Mouse (Mus musculus): ENCODE measurements at regions not wholly inside any gene's neighbourhood (a gene's known extent, or its start where the extent isn't known, plus 50 kb on each side); places are given as distances from the start of the nearest gene placed in this dataset.
"Not testable (repeated sequence)": the region's sequence is repeated elsewhere in the genome, so short reads cannot be mapped to it uniquely, and the experiment has no call there.

DNA sequence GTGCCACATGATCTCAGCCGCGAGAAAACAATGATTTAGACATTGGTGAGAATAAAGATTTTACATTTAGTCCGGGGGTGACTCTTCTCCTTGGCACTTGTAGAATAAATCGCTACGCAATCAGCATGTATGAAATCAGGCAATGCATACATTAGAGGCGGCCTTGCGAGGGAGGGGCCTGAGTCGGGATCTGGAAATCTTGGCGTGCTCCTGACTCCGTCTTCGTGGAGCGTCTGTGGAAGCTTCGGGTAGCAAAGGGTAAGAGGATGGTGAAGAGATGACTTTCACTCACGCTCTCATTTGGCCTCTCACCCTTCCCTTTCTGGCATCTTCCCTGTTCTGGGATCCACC lies 167.1 kb downstream of the Nkx6-1 start:
- no peak for DNase-seq (ENCODE audit: low spot score in 2 of 2)

DNA sequence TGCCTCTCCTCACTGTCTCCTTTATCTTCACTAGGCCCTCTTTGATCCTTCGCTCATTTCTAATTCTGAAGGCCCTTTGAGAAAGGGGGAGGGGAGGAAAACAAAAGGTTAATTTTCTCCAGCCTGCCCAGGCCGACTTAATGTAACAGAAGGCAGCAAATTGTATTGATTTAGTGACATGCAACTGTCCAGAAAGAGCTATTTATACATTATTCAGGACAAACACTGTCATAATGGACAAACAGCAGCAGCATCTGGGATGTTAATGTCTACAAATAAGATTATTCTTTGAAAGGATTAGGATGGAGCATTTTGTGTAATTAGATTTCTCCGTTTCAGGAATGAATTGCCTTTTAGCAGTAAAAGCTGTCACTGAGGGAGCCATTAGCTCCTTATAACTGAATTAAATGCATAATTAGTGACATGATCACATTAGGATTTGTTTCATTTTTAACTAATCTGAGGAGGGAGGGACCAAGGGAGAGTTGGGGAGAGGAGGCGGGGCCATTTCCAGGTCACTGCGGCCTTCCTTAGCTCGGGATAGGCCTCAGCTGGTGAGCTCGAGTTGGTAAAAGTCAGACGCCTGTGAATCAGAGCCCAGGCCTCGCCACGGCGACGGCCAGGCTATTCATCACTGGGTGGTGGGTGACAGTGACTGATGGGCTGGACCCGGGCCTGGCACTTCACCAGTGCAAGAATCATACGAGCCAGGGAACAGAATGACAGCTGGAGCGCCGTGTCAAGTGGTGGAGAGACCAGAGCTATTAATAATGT lies 167.7 kb downstream of the Nkx6-1 start:
- no peak for DNase-seq (ENCODE audit: low spot score in 2 of 2)

DNA sequence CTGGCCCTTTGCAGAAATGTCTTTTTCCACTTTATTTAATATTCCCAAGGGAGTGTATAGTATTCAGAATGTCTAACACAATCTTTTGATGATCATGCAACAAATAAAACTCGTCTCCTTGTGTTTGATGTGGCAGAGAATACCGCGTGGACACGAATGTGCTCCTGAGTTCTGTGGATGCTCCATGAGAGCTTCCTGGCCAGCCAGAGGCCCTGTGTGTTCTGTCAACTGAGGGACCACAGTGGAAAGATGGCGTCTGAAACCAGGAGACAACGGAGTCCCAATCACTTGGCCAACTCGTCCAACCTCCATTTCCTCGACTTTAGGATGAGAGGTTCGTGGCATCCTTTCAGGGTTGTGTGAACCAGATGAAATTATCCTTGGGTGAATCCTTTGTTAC lies 168.6 kb downstream of the Nkx6-1 start:
- no peak for DNase-seq (ENCODE audit: low spot score in 2 of 2)

DNA sequence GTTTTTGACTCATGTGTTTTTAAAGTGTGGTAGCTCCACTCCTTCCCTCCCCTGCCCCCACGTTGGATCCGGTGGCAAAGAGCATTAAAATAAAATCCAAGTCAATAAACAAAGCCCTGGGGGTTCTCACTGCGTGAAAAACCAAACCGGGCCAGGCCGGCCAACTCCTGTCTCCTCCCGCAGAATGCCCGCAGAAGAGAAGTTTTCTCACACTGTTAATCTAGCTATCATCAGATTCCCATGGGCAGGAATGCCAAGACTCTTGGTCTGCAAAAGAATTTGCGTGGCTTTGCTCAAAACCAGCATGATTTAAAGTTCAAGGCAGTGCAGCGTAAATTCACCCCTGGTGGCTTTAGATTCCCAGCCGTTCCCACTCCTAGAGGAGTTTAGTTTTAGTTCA lies 219.0 kb downstream of the Nkx6-1 start:
- DNase-seq (ENCODE audit: low spot score in 2 of 2), result no peak

DNA sequence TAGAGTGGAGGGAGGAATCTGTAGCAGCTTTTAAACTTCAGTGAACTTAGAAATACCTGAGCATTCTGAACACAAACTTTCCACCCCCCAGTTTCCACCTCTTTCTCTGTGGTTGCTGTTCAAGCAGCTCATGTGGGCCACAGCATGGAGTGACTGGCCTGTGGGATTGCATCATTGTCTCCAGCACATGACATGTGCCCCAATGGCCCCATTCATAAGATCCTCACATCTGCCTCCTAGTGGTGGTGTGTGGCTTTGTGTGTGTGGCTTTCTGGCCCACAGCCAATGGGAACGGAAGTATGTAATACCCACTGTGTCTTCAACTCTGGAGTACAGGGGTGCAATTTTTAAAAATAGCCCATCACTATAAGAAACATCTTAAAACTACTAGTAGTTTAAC lies 223.0 kb downstream of the Nkx6-1 start:
- DNase-seq (ENCODE audit: low spot score in 2 of 2), result no peak

DNA sequence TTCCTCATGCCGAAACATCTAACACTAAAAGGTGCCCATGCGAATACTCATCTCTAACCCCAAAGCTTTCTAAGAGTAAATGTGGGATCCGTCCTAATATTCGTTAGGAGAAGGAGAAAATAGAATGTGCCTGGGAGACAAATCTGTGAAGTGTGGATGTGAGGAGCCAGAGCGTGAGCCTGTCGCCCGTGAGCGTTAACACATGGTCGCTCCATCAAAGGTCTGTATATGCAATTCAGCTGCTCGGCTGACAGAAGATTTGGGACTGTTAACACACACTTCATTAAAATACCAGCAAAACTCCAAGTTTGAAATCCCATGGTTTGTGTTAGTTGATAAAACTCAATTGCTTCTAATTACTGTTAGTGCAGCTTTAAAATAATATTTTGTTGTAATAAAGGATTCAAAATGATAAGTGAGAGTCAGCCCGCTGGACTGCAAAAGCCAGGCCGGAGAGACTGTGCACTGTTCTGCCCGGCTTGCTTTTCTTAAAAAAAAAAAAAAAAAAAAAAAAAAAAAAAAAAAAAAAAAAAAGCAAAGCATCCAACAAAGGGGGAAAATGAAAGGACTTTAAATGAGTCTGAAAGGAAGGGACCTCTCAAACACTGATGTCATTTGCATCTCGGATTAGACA lies 227.0 kb downstream of the Nkx6-1 start:
- DNase-seq (ENCODE audit: low spot score in 2 of 2), result no peak

DNA sequence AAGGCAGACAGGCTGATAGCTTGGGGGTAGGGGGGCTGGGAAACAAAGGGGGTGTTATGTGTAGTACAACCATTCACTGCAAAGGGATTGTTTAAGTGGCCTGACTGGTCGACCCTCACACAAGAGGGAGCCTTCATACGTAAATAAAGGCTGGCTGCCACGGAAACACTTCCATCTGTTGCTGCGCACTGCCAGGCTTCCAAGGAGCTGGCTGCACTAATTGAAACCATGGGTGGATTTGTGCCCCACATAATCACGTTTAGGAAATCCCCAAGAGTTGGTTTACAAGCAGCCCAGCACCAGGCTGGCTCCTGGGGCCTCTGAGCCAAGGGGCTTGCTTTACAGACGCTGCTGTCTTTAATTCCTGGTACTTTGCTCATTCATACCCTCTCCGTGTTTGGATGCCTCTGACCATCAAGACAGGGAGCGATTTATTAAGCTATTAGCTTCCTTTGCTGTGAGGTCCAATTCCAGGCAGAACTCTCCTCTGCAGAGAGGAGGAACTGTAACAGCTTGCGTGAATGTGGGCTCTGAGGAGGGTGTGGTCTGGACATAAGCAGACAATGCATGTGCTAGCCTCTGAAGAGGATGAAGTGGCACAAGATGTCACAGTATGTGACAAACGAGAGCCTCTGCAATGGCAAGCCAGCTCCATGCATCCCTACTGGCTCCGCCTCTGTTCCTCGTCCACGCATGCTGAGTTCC lies 238.6 kb downstream of the Nkx6-1 start:
- no peak for DNase-seq (ENCODE audit: low spot score in 2 of 2)

DNA sequence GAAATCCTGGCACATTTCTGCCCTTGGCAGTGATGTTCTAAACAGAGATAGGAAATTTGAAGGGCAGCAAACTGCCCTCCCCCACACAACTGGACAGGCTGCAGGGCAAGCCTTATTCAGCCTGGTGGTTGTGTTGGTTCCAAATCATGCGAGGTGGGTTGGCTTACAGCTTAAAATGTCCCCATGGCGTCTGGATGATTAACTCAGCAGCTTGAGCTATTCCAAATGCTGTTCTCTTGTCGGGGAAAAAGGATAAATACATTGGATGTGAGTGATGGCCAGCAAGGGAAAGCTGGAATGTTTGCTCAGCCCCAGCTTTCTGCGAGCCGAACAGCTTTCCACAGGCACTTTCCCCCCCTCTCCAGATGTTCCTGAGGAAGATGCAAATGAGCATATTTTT lies 280.5 kb downstream of the Nkx6-1 start:
- DNase-seq (ENCODE audit: low spot score in 2 of 2), result no peak

DNA sequence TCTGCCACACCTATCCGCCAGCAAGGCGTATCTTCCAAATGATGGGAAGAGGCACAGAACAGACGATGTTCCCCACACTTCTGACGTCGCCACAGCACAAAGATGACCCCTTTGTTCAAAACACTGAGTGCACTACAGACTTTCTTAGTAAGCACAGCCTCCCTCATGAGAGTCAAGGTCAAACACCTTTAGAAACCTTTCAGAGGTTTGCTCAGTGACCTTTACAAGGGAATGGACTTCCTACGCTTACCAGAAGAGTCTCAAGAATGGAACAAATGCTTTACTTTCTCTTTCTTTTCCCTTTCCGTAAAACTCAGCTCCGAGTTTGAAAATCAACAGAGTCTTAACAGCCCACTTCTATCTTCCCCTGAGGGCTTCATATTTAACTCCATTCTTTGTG lies 283.4 kb downstream of the Nkx6-1 start:
- no peak for DNase-seq (ENCODE audit: low spot score in 2 of 2)

DNA sequence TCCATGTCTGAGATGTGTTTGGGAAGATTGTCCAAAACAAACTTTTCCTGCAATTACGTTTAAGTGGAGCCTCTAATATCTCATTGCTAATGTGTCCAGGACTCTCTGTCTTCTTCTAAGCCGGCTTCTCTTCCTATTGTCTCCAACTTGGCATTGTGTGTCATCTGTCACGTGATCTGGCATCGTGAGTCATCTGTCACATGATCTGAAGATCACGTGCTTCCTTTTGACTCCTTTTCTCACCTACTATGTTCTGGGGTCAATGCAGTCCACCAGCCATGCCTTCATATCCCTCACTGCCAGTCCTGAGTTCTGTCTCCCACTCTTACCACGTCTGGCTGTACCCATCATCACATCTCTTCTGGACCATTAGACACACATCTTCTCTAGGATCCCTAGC lies 288.1 kb downstream of the Nkx6-1 start:
- DNase-seq (ENCODE audit: low spot score in 2 of 2), result no peak

DNA sequence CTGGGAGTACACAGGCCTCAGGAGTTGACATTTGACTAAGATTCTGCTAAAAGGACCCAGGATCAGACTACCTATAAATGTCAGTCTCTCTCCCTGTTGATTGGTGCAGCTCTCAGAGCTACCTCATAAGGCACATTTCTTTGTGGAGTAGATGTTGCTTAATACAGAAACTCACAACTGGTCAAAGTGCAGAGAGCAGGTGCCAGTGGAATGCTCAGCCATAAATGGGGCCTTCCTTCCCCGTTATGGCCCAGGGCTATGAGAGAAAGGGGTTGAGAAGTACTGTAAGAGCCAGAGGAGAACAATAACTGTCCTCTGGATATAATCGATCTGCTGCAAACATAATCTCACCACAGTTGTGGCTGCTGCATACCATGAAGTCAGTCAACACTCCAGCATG lies 290.7 kb downstream of the Nkx6-1 start:
- no peak for DNase-seq (ENCODE audit: low spot score in 2 of 2)

DNA sequence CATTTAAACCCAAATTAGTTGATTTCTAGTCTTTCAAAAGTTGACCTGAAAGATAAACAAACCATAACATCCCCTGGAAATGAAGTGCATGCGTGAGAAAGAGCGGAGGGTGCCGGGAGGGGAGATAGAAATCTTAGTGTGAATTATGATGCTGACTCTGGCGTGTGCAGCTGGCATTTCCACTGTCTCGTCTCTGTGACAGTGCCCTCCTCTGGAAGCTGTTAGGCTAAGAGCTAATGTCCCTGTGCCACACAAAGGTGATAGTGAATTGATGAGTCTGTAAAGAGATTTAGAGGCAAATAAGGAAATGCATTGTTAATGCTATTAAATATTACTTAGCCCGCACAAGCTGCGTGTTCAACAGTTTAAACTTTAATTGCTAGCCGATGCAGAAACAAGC lies 292.6 kb downstream of the Nkx6-1 start:
- DNase-seq (ENCODE audit: low spot score in 2 of 2), result no peak

DNA sequence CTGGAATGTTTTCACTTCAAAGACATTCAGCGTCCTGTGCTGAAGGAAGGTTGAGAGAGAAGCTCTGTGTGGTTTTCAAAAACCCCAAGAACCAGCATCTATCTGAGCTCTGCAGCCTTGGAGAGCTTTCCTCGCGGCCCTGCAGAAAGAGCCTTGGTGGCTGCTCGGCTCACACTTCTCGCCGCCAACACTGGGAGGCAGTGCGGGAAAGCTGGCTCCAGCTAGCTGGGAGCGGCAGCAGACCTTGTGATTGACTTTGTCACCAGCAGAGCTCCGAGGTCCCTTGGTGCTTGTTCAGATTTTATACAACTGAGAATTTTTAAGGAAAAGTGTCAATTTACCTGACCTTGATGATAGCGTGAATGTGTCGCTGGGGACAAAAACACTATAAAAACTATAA lies 299.4 kb downstream of the Nkx6-1 start:
- DNase-seq (ENCODE audit: low spot score in 2 of 2), result no peak

DNA sequence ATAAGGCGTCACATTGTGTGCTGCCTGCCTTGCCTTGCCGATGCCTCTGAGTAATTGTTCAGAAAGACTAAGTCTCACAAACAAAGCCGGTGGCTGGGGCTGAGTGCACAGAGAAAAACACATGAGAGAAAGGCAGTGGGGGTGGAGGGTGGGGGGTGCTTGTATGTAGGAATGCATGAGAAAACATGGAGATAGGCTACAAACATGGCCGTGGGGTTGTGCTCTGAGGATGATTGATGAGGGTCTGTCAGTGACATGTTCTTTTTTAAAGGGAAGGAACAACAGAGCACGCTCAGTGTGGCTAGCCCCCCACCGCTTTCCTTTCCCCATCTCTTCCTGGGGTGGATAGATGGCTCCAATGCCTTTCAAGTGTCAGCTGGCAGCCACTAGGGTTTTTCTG lies 304.8 kb downstream of the Nkx6-1 start:
- DNase-seq (ENCODE audit: low spot score in 2 of 2), result no peak

DNA sequence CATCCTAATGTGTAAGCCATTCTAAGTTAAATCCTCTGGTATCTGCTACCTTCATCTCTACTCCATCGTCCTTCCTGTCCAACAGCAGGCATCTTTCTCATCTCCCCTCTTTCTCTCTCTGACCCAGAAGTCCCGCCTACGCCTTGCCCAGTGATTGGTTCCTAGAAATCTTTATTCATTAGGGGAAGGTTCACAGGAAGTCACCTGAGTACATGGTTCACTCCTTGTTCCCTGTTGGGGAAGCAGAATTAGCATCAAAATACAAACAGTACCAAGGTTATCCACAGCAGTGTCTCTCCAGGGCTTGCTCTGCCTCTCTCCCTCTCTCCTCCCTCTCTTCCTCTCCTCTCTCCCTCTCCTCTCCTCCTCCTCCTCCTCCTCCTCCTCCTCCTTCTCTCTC lies 319.4 kb downstream of the Nkx6-1 start:
- DNase-seq (ENCODE audit: low spot score in 2 of 2), result no peak

DNA sequence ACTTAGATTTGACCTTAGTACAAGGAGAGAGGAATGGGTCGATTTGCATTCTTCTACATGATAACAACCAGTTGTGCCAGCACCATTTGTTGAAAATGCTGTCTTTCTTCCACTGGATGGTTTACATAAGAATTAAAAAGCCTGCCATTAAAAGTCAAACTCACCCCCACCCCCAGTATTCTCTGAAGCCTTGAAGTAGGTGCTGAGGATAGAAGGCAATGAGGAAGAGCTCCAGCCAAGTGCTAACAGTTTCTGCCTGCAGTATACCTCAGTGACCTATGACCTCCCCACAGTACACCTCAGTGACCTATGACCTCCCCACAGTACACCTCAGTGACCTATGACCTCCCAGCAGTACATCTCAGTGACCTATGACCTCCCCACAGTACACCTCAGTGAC lies 328.4 kb downstream of the Nkx6-1 start:
- DNase-seq (ENCODE audit: low spot score in 2 of 2), result not testable (repeated sequence)

DNA sequence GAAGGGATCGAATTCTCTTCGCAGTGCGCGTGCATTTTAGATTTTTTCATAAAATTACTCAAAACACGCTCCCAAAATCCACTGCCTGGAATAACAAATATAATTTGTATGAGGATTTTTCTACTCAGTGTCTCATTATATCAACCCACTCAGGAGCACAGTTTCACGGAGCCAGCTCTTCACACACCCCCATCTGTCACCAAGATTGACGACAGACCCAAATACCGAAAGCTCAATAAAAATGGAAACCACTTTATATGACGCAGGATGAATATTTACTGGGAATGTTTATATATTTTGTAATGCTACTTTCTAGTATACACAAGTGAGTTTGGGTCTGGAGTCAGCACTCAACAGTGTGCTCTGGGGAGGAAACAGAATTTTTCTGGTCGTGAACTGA lies 333.0 kb downstream of the Nkx6-1 start:
- no peak for DNase-seq (ENCODE audit: low spot score in 2 of 2)

DNA sequence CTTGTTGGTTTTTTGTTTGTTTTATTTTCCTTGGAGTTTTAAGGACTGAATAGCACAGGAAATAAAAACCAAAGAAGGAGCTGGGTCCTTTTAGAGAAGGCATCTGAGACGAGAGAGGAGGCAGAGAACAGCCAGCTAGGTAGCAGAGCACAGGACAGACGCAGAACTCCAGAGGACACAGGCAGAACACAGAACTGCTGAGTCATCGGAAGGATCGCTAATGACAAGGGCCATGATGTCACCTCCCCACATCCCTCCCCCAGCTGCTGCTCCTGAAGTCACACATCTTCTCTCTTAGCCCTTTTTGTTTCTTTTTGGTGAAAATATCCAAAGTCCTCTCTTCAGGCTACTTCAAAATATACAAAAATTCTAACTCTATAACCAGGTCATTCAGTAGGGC lies 338.7 kb downstream of the Nkx6-1 start:
- no peak for DNase-seq (ENCODE audit: low spot score in 2 of 2)

DNA sequence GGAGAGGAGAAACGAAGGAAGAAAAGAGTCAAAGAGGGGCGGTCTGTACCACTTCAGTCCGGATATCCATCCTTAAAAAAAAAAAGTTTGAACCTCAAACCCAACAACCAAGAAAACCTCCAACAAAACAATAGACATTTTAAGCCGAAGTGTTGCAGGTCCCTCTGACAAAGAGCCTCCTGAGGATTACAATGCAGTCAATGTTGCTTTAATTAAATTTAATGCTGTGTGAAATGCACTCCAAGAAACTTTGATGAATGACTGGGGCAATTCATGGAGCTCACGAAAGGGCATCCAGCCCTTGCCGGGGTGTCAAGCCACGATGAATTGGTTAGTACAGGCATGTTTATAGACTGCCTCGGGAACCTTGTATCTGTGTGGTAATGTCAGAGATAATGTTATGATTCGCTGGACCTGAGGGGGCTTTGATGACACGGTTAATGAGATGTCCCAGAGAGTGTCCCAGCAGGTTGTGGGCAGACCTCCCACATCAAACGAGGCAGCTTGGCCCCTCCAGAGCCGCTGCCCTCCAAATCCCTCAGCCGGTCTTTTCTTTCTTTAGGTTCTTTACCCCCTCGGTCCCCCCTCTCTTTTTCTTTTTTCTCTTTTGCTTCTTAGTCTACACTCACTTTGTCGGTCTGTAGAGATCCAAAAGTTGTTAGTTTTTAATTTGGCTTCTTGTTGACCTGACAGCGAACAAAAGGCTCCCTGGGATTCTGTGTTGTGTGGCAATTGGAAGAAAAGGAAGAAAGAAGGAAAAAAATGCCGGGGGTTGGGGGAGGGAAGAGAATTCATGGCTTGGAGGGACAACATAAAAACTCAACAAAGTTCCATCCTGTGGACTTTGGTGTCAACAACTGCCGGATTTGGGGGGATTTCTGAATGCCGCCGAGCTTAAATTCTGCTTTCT lies 341.5 kb downstream of the Nkx6-1 start:
- no peak for DNase-seq (ENCODE audit: low spot score in 2 of 2)

DNA sequence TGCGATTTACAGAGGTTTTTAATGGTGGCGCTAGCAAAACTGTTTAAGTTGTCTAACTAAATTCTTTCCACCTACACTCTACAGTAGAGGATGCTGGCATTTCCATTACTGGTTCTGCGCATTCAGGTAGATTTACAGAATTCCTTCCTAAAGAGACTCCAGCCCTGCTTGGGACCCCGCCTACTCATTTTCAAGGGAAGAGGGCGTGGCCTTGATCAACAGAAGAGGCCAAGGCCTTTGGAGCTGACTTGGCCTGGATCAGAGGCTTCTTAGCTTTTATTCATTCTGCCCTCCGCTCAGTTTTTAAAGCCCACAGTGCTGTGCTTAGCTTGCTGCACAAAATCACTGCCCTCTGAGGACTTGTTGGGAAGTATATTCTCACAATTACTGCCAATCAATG lies 364.8 kb downstream of the Nkx6-1 start:
- DNase-seq (ENCODE audit: low spot score in 2 of 2), result no peak

DNA sequence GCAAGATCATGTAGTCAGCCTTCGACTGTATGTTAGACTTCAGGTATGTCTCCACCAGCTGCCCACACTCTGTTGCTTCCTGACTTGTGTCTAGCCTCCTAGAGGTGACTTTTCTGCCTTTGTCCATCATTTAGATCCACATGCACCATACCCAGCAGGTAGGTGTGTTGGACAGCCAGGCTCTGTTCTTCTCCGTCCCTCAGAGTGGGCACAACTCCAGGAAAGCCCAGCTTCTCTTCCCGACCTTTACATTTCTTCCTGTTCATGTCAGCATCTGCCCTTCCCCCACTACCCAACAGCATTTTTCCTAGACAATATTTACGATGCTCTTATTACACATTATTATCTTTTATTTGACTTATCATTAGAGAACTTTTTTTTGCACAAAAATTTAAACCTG lies 366.4 kb downstream of the Nkx6-1 start:
- DNase-seq (ENCODE audit: low spot score in 2 of 2), result no peak

All from gastrocnemius, adult 8-10 months (tissue).